In the genomic region with DNA sequence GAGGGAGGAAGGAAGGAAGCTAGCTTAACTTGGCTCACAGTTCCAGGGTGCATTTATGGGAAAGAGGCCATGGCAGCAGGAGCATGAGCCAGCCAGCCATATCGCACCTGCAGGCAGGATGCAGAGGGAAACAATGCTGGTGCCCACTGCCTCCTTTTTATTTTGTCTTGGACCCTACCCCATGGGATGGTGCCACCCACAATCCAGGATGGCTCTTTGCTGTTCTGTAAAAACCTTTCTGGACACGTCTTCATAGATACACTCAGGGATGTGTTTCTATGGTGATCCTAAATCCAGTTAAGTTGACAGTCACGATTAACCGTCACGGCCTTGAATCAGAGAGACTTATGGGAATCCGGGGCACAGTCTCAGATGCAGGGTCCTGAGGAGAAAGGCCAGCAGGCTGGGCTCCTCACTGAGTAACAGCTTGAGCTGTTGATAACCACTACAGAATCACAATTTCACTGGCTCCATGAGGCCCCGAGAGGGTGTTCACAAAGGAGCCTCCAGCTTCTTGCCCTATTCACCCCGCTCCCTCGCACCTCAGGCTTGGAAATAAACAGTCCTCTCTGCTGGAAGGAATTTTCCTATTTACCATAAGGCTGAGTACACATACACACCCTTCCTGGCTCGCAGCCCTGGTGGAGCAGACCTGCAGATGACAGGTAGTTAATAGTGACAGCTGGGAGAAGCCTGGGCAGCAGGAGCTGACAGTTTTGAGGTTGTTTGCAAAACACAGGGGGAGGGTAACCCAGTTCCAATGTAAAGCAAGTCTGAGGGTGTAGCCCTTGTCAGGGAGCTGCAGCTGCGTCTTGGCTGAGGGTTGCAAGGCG, we compare ENCODE assay signal across 8 mouse cellular contexts. TPM values are rescaled to one million over a fixed set of nuclear protein-coding genes. Genes with fewer than 3 reads are reported as not detected.
DNase-seq lines count a peak whose midpoint lies in the region; ATAC-seq lines count a peak whose summit lies in the region.

No protein-coding gene starts in this region.

- H3K4me1 ChIP-seq in heart, embryonic 14.5 days (ENCODE audit: control insufficient read depth in 2 of 2, insufficient read depth in 2 of 2, low read length in 2 of 2), result peaks cover 27 to 49% of the 10 kb centered on the region in 2 experiments
- H3K4me1 ChIP-seq in intestine, embryonic 14.5 days (replicated peaks; ENCODE audit: control insufficient read depth, insufficient read depth, low read length), result peaks cover 44% of the 10 kb centered on the region
- H3K4me1 ChIP-seq in midbrain, embryonic 10.5 days, result peaks cover 37% of the 10 kb centered on the region

- H3K9me3 ChIP-seq in heart, embryonic 14.5 days (ENCODE audit: control insufficient read depth, low read length), result no peaks in the 10 kb centered on the region
- no peaks in the 10 kb centered on the region for H3K9me3 ChIP-seq in intestine, embryonic 14.5 days (ENCODE audit: control insufficient read depth, low read length)
- H3K9me3 ChIP-seq in midbrain, embryonic 10.5 days (replicated peaks), result no peaks in the 10 kb centered on the region

- 24% methylated on average over 12 of the region's 12 CpGs for WGBS in heart, embryonic 14.5 days
- 15% methylated on average over 12 of the region's 12 CpGs for WGBS in intestine, embryonic 14.5 days
- WGBS in midbrain, embryonic 10.5 days, result 34% methylated on average over 12 of the region's 12 CpGs

- intact Hi-C loops in heart, postnatal 25 days (cut with DNase I), result no loop called here

- H3K4me3 ChIP-seq in heart, embryonic 14.5 days (ENCODE audit: control insufficient read depth in 1 of 2, insufficient read depth in 1 of 2, low read depth in 1 of 2, low read length in 2 of 2), result no peak overlapping the region
- H3K4me3 ChIP-seq in intestine, embryonic 14.5 days (ENCODE audit: low read depth, low read length), result no peak overlapping the region
- peak overlapping the region; percentile 12; the same call in 1 of the 2 replicates for H3K4me3 ChIP-seq in midbrain, embryonic 10.5 days

- no peaks in the 10 kb centered on the region for H3K27me3 ChIP-seq in heart, embryonic 14.5 days (ENCODE audit: control insufficient read depth, insufficient read depth, low read length)
- H3K27me3 ChIP-seq in intestine, embryonic 14.5 days (replicated peaks; ENCODE audit: control insufficient read depth, insufficient read depth, low read length), result no peaks in the 10 kb centered on the region
- no peaks in the 10 kb centered on the region for H3K27me3 ChIP-seq in midbrain, embryonic 10.5 days (ENCODE audit: low read depth, poor library complexity, severe bottlenecking)

- peak overlapping the region; percentile 32 for H3K9ac ChIP-seq in heart, embryonic 14.5 days (ENCODE audit: low read length)
- 0 out of 2 replicates have a peak overlapping the region, but pooled peaks have one; percentile 17 for H3K9ac ChIP-seq in intestine, embryonic 14.5 days (ENCODE audit: low read length)

- H3K27ac ChIP-seq in heart, embryonic 14.5 days (replicated peaks in 1 of 2; ENCODE audit: control insufficient read depth in 1 of 2, insufficient read depth in 1 of 2, low read depth in 2 of 2, low read length in 2 of 2), result peak overlapping the region; percentile 29 to 64
- H3K27ac ChIP-seq in intestine, embryonic 14.5 days (ENCODE audit: low read depth), result peak overlapping the region; percentile 72
- peak overlapping the region; percentile 70 for H3K27ac ChIP-seq in midbrain, embryonic 10.5 days (replicated peaks)

- DNase-seq in heart, postnatal 25 days (ENCODE audit: low spot score), result no peak
- DNase-seq in cerebellum, adult 9-11 months, result peak; percentile 89
- peak; percentile 77 for DNase-seq in intestine, embryonic 14.5 days (ENCODE audit: low spot score)
- peak; percentile 38 for DNase-seq in midbrain, embryonic 10.5 days (ENCODE audit: low spot score)
- no peak for DNase-seq in gastrocnemius, postnatal 25 days
- DNase-seq in MN1 (ENCODE audit: low spot score), result no peak

- ATAC-seq in heart, embryonic 14.5 days (ENCODE audit: insufficient number of reproducible peaks, insufficient read depth, low FRiP score, low read depth), result peak; percentile 36
- peak; percentile 82 for ATAC-seq in intestine, embryonic 14.5 days (replicated peaks; ENCODE audit: low FRiP score, low TSS enrichment, low read depth)
- ATAC-seq in granulocyte monocyte progenitor cell, adult 5-6 weeks (replicated peaks; ENCODE audit: poor library complexity, severe bottlenecking), result no peak

- H3K36me3 ChIP-seq in heart, embryonic 14.5 days (ENCODE audit: control insufficient read depth, insufficient read depth, low read length), result no peaks in the 10 kb centered on the region
- no peaks in the 10 kb centered on the region for H3K36me3 ChIP-seq in intestine, embryonic 14.5 days (ENCODE audit: control insufficient read depth, insufficient read depth, low read length)
- no peaks in the 10 kb centered on the region for H3K36me3 ChIP-seq in midbrain, embryonic 10.5 days

- peak overlapping the region; percentile 49 for H3K4me2 ChIP-seq in heart, embryonic 14.5 days (ENCODE audit: low read length)
- peak overlapping the region; percentile 31 for H3K4me2 ChIP-seq in intestine, embryonic 14.5 days (ENCODE audit: low read length)

RNA-seq across cellular contexts. Expression of a gene that starts 17.1 kb away (rescaled TPM):
- polyA plus RNA-seq in heart, embryonic 14.5 days (2014; fragmentation: Nextera tagmentation; extraction: Ambion mirVana), result 78.5 and 79.1 TPM in 2 replicates
- 10 to 100 TPM; 55.2 to 61.3 TPM for total RNA-seq in heart, postnatal 25 days (2021)
- 102 and 114 TPM in 2 replicates for polyA plus RNA-seq in intestine, embryonic 14.5 days (2014; fragmentation: Nextera tagmentation; extraction: Ambion mirVana)
- polyA plus RNA-seq in midbrain, embryonic 10.5 days (2016; fragmentation: Nextera tagmentation; extraction: Ambion mirVana), result 50.9 and 55.6 TPM in 2 replicates
- 10 to 100 TPM; 19.0 to 22.7 TPM for total RNA-seq in gastrocnemius, postnatal 25 days (2021)
- total RNA-seq in granulocyte monocyte progenitor cell, adult 5-6 weeks (2014; fragmentation: Nextera tagmentation), result not detected in 2 replicates
- not detected in 2 replicates for total RNA-seq in granulocyte monocyte progenitor cell, adult 5-6 weeks (2017)

Comparison
In these comparisons a context has a peak if more than half of its experiments do, and no peak if none do; other contexts are left out.
1. DNase-seq: peak in cerebellum, adult 9-11 months (single experiment), intestine, embryonic 14.5 days (single experiment) and midbrain, embryonic 10.5 days (single experiment); none in heart, postnatal 25 days (single experiment), gastrocnemius, postnatal 25 days (single experiment) and MN1 (single experiment).
2. RNA of a gene that starts 17.1 kb away (total RNA-seq): 55.2 to 61.3 TPM in heart, postnatal 25 days and 19.0 to 22.7 TPM in gastrocnemius, postnatal 25 days; not detected in granulocyte monocyte progenitor cell, adult 5-6 weeks; every median in the first group is over 10 times any median in the second.
3. Peak in every context shown above with its lines, with median percentiles within 50 percentile points of each other: H3K27ac ChIP-seq.